Mouse (Mus musculus) C2C12 (cell line): ENCODE measurements around the gene A530084C06Rik.

Source experiments
- CEBPB ChIP-seq: IDR thresholded peaks from one replicate; pipeline ENCODE4 v1.6.1; 2011; ENCODE audit warnings: low read depth, mild to moderate bottlenecking, control low read depth, moderate library complexity
- CTCF ChIP-seq: IDR thresholded peaks from one replicate; pipeline ENCODE4 v1.5.1; 2011; ENCODE audit not compliant: control insufficient read depth, insufficient read depth, insufficient read length
- MAX ChIP-seq: IDR thresholded peaks from one replicate; pipeline ENCODE4 v1.6.1; 2011; ENCODE audit warnings: mild to moderate bottlenecking, control low read depth
- MYOG ChIP-seq: IDR thresholded peaks from one replicate; pipeline ENCODE4 v1.6.1; 2011; ENCODE audit not compliant: control insufficient read depth, insufficient read length; ENCODE audit errors: extremely low read depth
- USF1 ChIP-seq: IDR thresholded peaks from one replicate; pipeline ENCODE4 v1.6.1; 2011; ENCODE audit warnings: low read depth, mild to moderate bottlenecking, control low read depth, moderate library complexity

- TF ChIP-seq CTCF (no peak), USF1 (no peak), MYOG (no peak), CEBPB (no peak), MAX (no peak)
Measured at GRCm38 (mm10) chr13:31531651-31532061, 27.5 kb downstream of the A530084C06Rik start.
